Mouse (Mus musculus): ENCODE results near the gene Plin1. TPM values are rescaled to one million over a fixed set of nuclear protein-coding genes. Genes with fewer than 3 reads are reported as not detected.

Gene Plin1
- not detected in 2 replicates for polyA plus RNA-seq (2015; fragmentation: Nextera tagmentation; extraction: Ambion mirVana)

DNA sequence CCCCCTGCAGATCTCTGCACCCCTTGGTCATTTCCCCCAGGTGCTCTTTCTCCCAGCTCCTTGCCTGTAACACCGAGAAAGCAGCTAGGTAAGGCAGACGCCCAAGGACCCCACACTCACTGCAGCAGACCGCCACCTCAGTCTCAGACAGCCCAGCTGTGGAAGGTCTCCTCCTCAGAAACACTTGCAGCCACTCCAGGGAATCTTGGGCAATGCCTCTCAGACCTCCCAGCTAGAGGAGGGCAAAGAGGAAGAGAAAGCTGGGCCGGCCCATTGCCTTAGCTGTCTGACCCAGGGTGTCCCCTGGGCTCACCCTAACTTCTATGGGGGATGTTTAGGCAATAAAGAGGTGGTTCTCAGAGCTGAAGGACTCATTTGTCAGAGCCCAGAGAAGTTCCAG lies at the start of gene Plin1:
TSS of gene Plin1 (minus strand) at position 282 of the 400 bp plus-strand sequence.
- Histone ChIP-seq H3K4me1 (replicated peaks) (no peaks in the 10 kb centered on the region), H3K9ac (no peak within 1 kb of the TSS), H3K36me3 (peaks cover 6% of the 10 kb centered on the region), H3K27me3 (peaks cover 9% of the 10 kb centered on the region), H3K9me3 (replicated peaks) (no peaks in the 10 kb centered on the region), H3K4me3 (no peak within 1 kb of the TSS), H3K4me2 (no peak within 1 kb of the TSS), H3K27ac (no peak within 1 kb of the TSS)
- 64% methylated on average over 4 of the region's 4 CpGs for WGBS
- no peak for ATAC-seq (replicated peaks; ENCODE audit: insufficient number of reproducible peaks, insufficient read depth, low FRiP score, low read depth)

DNA sequence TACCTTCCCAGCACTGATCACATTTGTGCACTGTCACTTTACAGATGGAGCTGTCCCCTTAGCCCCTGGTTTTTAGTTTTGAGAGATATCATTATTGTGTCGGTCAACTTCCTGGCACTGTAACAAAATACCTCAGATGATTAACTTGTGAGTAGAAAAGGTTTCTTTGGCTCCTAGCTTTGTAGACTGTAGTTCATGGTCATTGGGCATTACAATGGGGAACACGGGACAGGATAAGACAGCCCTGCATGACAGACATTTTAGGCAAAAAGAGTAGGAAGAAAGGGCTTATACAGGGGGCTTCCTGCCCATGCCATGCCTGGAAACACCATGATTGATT lies 49.8 kb upstream of the Plin1 start:
- Histone ChIP-seq H3K4me3 (no peak overlapping the region), H3K4me1 (replicated peaks) (peaks cover 15% of the 10 kb centered on the region), H3K9ac (no peak overlapping the region), H3K27me3 (peaks cover 4% of the 10 kb centered on the region), H3K4me2 (no peak overlapping the region), H3K36me3 (no peaks in the 10 kb centered on the region), H3K9me3 (replicated peaks) (no peaks in the 10 kb centered on the region), H3K27ac (no peak overlapping the region)
- no peak for ATAC-seq (replicated peaks; ENCODE audit: insufficient number of reproducible peaks, insufficient read depth, low FRiP score, low read depth)
- 73% methylated on average over 2 of the region's 2 CpGs for whole genome bisulfite sequencing

DNA sequence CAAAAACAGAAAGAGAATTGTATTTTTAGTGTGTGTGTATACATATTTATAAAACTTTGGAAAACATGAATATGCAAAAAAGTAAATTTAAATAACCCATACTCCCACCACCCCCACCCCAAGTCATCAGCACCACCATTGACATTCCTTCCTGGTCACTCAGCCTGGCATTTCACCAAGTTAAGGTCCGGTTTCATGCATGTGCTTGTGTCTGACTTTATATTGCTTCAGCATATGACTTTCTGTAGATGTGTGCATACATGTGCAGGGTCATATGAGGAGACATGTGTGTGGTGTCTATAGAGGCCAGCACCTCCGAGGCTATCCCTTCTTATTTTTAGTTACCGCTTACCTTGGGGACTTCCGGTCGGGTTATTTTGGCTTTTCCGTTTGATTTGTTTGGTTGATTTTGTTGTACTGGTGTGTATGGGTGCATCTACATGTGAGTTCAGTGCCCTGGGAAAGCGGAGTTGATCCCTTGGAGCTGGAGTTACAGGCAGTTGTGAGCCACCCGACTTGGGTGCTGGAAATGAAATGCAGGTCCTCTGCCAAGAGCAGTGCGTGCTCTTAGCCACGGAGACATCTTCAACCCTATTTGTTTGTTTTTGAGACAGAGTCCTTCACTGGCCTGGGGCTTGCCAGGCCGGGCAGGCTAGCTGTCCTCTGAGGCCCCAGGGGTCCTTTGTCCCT lies 49.3 kb upstream of the Plin1 start:
- no peaks in the 10 kb centered on the region for H3K9me3 ChIP-seq (replicated peaks)
- no peaks in the 10 kb centered on the region for H3K36me3 ChIP-seq
- 75% methylated on average over 11 of the region's 11 CpGs for WGBS
- H3K27ac ChIP-seq: no peak overlapping the region
- peaks cover 15% of the 10 kb centered on the region for H3K4me1 ChIP-seq (replicated peaks)
- ATAC-seq (replicated peaks; ENCODE audit: insufficient number of reproducible peaks, insufficient read depth, low FRiP score, low read depth): no peak
- H3K4me3 ChIP-seq: no peak overlapping the region
- H3K9ac ChIP-seq: no peak overlapping the region
- no peaks in the 10 kb centered on the region for H3K27me3 ChIP-seq
- H3K4me2 ChIP-seq: no peak overlapping the region

DNA sequence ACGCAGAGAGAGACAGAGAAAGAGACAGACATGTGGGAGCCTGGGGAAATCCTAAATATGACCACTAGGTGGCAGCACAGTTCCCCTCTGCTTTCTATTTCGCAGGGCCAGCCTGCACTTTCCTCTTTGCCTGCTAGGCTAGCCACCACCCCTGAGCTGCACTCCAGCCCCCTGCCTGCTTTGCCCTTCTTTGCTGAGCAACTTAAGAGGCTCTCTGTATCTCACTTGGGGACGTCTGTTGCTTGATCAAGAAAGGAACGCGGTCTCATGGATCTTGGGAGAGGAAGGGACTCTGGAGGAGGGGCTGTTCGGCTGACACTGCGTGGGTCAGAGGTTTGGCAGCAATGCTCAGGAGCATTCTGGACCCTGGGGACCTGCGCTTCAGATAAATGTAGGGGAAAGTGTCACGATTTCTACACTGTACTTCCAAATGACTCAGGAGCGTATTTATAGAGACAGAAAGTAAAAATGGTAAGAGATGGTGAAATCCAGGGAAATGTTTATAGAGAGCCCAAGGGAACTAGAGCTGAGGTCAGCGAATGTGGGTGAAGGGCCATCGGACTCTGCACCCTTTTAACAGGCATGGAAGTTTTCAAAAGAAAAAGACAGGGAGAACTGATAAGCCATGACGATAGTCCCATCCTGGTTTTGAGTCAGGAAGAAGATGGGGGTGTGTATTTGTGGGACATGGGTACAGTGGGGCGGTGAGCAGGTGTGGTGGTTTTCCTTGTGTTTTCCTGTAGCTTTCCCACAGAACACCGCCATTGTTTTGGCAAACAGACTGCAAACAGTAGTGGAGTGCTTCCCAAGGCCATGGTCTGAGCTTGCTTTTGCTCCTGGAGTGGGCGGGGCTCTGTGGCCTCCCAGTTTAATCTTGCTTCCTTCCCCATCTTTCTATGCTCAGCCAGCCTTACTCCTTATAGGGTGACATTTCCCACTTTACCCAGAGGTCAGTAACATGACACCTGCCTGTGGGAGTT lies 48.2 kb upstream of the Plin1 start:
- H3K4me2 ChIP-seq: peak overlapping the region; percentile 67
- H3K9ac ChIP-seq: peak overlapping the region; percentile 25
- no peaks in the 10 kb centered on the region for H3K9me3 ChIP-seq (replicated peaks)
- no peak overlapping the region for H3K27ac ChIP-seq
- 24% methylated on average over 16 of the region's 16 CpGs for WGBS
- no peaks in the 10 kb centered on the region for H3K27me3 ChIP-seq
- H3K4me3 ChIP-seq: peak overlapping the region; percentile 43
- peak; percentile 60 for ATAC-seq (replicated peaks; ENCODE audit: insufficient number of reproducible peaks, insufficient read depth, low FRiP score, low read depth)
- peaks cover 12% of the 10 kb centered on the region for H3K4me1 ChIP-seq (replicated peaks)
- H3K36me3 ChIP-seq: no peaks in the 10 kb centered on the region

DNA sequence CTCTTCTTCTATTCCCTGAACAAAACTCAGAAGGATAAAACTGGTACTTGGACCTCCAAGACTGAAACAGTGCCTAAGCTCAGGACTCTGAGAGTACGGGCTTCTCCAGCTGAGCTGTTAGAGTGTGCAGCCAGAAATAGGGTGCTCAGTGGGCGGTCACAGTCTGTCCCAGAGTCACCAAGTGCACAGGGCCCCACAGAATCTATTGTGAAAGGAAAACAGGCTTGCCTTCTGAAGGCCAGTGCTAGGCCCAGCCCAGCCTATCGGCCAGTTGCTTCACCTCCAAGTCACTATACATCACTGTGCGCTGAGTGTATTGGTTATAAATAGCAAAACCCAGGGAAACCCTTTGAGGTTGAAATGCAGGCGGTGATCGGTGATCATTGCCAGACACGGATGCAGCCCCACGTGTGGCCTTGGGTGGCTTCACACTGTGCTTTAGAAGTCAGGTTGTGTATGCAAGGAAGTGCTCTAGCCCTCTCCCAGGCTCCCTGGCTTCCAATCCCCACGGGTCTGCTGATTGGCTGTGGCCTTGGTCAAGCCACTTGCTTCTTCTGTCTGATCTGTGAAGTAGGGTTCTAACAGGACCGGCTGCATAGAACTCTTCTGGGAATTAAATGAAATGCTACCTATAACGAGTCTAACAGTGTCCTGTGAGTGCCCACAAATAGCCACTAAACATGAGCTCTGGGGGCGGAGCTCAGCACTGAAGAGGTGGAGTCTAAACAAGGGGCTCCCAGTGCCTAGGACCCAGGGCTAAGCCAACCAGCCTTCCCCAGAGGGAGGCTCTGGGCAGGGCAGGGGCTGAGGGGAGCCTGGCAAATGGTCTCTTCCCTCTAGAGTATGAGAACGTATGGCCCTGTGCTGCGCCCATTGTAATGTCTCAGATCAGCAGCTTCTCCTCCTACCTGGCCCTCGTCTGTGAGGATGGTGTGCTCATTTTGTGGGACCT lies 39.1 kb upstream of the Plin1 start:
- 35% methylated on average over 15 of the region's 15 CpGs for WGBS
- no peaks in the 10 kb centered on the region for H3K9me3 ChIP-seq (replicated peaks)
- H3K27ac ChIP-seq: peak overlapping the region; percentile 69
- peaks cover 11% of the 10 kb centered on the region for H3K4me1 ChIP-seq (replicated peaks)
- ATAC-seq (replicated peaks; ENCODE audit: insufficient number of reproducible peaks, insufficient read depth, low FRiP score, low read depth): peak; percentile 58; the same call in 1 of the 2 replicates
- no peak overlapping the region for H3K4me3 ChIP-seq
- peak overlapping the region; percentile 15; the same call in 1 of the 2 replicates for H3K4me2 ChIP-seq
- no peaks in the 10 kb centered on the region for H3K27me3 ChIP-seq
- H3K9ac ChIP-seq: peak overlapping the region; percentile 33; the same call in 1 of the 2 replicates
- H3K36me3 ChIP-seq: no peaks in the 10 kb centered on the region

DNA sequence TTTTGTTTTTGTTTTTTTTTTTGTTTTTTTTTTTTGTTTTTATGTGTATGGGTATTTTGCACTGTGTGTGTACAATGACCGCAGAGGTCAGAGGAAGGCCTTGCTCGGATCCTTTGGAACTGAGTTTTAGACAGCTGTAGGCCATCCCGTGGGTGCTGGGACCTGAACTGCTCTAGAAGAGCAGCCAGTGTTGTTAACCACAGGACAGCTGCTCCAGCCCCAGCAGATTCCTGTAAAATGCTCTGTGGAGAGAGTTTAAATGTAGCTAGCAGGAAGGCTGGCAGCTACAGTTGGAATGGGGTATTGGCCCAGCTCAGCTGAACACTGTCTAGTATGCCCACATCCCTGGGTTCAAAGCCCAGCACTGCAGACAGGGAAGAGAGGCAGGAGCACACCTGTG lies 37.0 kb upstream of the Plin1 start:
- Histone ChIP-seq H3K4me3 (no peak overlapping the region), H3K27me3 (no peaks in the 10 kb centered on the region), H3K4me1 (replicated peaks) (peaks cover 11% of the 10 kb centered on the region), H3K9ac (no peak overlapping the region), H3K36me3 (no peaks in the 10 kb centered on the region), H3K27ac (no peak overlapping the region), H3K4me2 (no peak overlapping the region), H3K9me3 (replicated peaks) (no peaks in the 10 kb centered on the region)
- 79% methylated on average over 3 of the region's 3 CpGs for WGBS
- ATAC-seq (replicated peaks; ENCODE audit: insufficient number of reproducible peaks, insufficient read depth, low FRiP score, low read depth): no peak

DNA sequence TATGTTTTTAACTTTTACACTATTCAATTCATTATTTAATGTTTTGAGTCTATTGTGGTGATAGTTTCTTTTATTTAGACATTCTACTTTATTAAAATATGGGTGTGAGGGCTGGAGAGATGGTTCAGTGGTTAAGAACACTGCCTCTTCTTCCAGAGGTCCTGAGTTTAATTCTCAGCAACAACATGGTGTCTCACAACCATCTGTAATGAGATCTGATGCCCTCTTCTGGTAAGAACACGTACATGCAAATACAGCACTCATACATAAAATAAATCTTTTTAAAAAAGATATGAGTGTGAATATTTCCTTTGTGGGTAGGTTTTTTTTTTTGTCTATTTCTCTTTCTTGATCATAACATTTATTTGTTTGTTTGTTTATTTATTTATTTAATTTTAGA lies 33.3 kb upstream of the Plin1 start:
- no peaks in the 10 kb centered on the region for H3K36me3 ChIP-seq
- no peak overlapping the region for H3K27ac ChIP-seq
- no peak for ATAC-seq (replicated peaks; ENCODE audit: insufficient number of reproducible peaks, insufficient read depth, low FRiP score, low read depth)
- WGBS: 39% methylated on average over 1 of the region's 1 CpGs
- H3K9ac ChIP-seq: no peak overlapping the region
- H3K9me3 ChIP-seq (replicated peaks): no peaks in the 10 kb centered on the region
- no peaks in the 10 kb centered on the region for H3K27me3 ChIP-seq
- H3K4me3 ChIP-seq: no peak overlapping the region
- H3K4me2 ChIP-seq: no peak overlapping the region
- peaks cover under 1% of the 10 kb centered on the region; the same call in 1 of the 2 replicates for H3K4me1 ChIP-seq (replicated peaks)

DNA sequence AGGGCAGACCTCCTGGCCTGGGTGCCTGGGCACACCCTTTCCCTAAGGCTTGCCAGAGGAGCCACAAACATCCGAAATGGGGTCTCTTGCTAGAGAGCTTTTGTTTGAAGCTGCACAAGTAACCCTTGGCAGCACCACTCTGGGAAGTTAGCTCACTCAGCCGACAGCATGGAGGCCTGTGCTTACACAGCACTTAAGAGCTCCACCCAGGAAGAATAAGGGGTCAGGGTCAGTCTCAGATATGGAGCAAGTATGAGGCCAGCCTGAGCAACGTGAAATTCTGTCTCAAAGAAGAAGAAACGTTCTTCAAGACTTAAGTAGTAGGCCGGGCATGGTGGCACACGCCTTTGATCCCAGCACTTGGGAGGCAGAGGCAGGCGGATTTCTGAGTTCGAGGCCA lies 29.4 kb upstream of the Plin1 start:
- Histone ChIP-seq H3K9me3 (replicated peaks) (no peaks in the 10 kb centered on the region), H3K4me2 (no peak overlapping the region), H3K36me3 (no peaks in the 10 kb centered on the region), H3K27me3 (no peaks in the 10 kb centered on the region), H3K27ac (no peak overlapping the region), H3K9ac (no peak overlapping the region), H3K4me1 (replicated peaks) (no peaks in the 10 kb centered on the region), H3K4me3 (no peak overlapping the region)
- no peak for ATAC-seq (replicated peaks; ENCODE audit: insufficient number of reproducible peaks, insufficient read depth, low FRiP score, low read depth)
- 72% methylated on average over 8 of the region's 8 CpGs for WGBS

DNA sequence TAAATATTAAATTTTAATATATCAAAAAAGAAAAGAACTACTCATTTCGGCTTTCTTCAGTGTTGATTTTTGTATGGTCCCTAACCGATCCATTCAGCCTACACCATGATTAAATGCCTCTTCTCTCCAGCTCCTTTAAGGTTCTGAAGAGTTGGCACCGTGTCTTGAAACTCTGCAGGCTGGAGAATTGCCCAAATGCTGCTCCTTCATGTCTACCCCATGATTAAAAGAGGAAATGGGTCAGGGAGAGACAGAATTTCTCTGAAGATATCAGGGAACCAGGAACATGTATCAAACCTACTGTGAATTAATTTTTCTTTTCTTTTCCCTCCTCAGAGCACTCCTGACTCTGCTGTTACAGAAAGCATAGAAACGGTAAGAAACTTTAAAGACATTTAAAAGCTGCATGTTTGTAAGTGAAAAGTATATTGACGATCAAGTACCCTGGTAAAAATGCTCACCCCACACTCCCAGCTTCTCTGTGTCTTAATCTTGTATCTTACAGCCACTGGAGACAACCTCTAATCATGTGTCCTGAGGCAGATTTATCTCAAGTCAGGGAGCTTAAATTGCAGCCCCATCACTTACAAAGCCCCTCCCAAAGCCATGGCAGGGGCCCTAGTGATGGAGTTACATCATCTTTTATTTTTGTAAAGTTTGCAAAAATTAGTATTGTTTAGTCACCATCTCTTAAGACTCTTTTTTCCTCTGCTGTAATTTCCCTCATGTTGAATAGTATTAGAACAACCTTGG lies 28.6 kb upstream of the Plin1 start:
- WGBS: 56% methylated on average over 5 of the region's 5 CpGs
- Histone ChIP-seq H3K36me3 (no peaks in the 10 kb centered on the region), H3K9ac (no peak overlapping the region), H3K4me3 (no peak overlapping the region), H3K4me1 (replicated peaks) (no peaks in the 10 kb centered on the region), H3K27me3 (no peaks in the 10 kb centered on the region), H3K27ac (no peak overlapping the region), H3K9me3 (replicated peaks) (no peaks in the 10 kb centered on the region), H3K4me2 (no peak overlapping the region)
- no peak for ATAC-seq (replicated peaks; ENCODE audit: insufficient number of reproducible peaks, insufficient read depth, low FRiP score, low read depth)

DNA sequence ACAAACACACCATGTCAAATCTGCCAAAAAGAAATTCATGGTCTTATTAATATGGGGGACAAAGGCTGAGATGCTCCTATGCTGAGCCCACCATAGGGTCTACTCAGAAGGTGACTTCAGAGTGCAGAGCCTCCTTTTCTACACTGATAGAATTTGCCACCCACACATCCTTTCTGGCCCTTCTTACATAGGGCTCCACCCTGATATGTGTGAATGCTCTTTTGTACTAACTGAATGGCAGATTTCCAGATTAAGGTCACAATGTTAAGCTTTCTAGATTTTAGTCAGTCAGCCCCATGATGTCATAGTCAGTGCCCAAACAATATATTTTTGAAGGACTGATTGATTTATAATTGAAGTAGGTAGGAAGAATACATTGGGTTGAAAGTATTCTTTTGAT lies 27.1 kb upstream of the Plin1 start:
- H3K9me3 ChIP-seq (replicated peaks): no peaks in the 10 kb centered on the region
- ATAC-seq (replicated peaks; ENCODE audit: insufficient number of reproducible peaks, insufficient read depth, low FRiP score, low read depth): no peak

More for the DNA sequence above, 27.1 kb upstream of the Plin1 start:
- Histone ChIP-seq H3K4me1 (replicated peaks) (no peaks in the 10 kb centered on the region), H3K27ac (no peak overlapping the region), H3K36me3 (no peaks in the 10 kb centered on the region), H3K4me3 (no peak overlapping the region), H3K27me3 (no peaks in the 10 kb centered on the region), H3K4me2 (no peak overlapping the region), H3K9ac (no peak overlapping the region)
